Mouse (Mus musculus): ENCODE results near the gene Pard3. TPM values are rescaled to one million over a fixed set of nuclear protein-coding genes. Genes with fewer than 3 reads are reported as not detected.

The Pard3 gene
- polyA plus RNA-seq (2015; fragmentation: Nextera tagmentation; extraction: Ambion mirVana): 30.0 and 33.2 TPM in 2 replicates

- Histone ChIP-seq H3K9ac (ENCODE audit: low read length) (peak within 1 kb of the TSS; percentile 96), H3K4me2 (replicated peaks; ENCODE audit: low read depth) (peak within 1 kb of the TSS; percentile 80), H3K27ac (replicated peaks) (peak within 1 kb of the TSS; percentile 98), H3K4me3 (ENCODE audit: low read depth, low read length) (peak within 1 kb of the TSS; percentile 96), H3K9me3 (ENCODE audit: control insufficient read depth, low read length) (no peaks in the 10 kb centered on the region), H3K27me3 (ENCODE audit: control insufficient read depth, insufficient read depth, low read length) (no peaks in the 10 kb centered on the region), H3K36me3 (ENCODE audit: control insufficient read depth, insufficient read depth, low read length) (no peaks in the 10 kb centered on the region), H3K4me1 (replicated peaks; ENCODE audit: control insufficient read depth, insufficient read depth) (peaks cover 4% of the 10 kb centered on the region; the same call in 1 of the 2 replicates)
- DNase-seq (ENCODE audit: low spot score) (peak; percentile 86), ATAC-seq (ENCODE audit: low FRiP score, low TSS enrichment) (peak; percentile 96)
- WGBS: under 1% methylated on average over 79 of the region's 98 CpGs
- TF ChIP-seq CTCF (IDR thresholded peaks at IDR 0.05; ENCODE audit: low read depth) (peak; percentile 61), EP300 (optimal IDR thresholded peaks at IDR 0.05) (no peak)
Observed at GRCm38 (mm10) chr8:127063551-127064360, at the start of gene Pard3. TSS of gene Pard3 (plus strand) at chr8:127063893.

- no peak overlapping the region for H3K9ac ChIP-seq (ENCODE audit: low read length)
- H3K36me3 ChIP-seq (ENCODE audit: control insufficient read depth, insufficient read depth, low read length): no peaks in the 10 kb centered on the region
- H3K27ac ChIP-seq (replicated peaks): no peak overlapping the region
- no peaks in the 10 kb centered on the region for H3K27me3 ChIP-seq (ENCODE audit: control insufficient read depth, insufficient read depth, low read length)
- no peak overlapping the region for H3K4me2 ChIP-seq (replicated peaks; ENCODE audit: low read depth)
- no peak for DNase-seq (ENCODE audit: low spot score)
- H3K4me1 ChIP-seq (replicated peaks; ENCODE audit: control insufficient read depth, insufficient read depth): no peaks in the 10 kb centered on the region
- 87% methylated on average over 1 of the region's 1 CpGs for WGBS
- 0 out of 2 replicates have a peak, but pooled peaks cover 2% of the 10 kb centered on the region for H3K9me3 ChIP-seq (ENCODE audit: control insufficient read depth, low read length)
- TF ChIP-seq CTCF (IDR thresholded peaks at IDR 0.05; ENCODE audit: low read depth) (no peak), EP300 (optimal IDR thresholded peaks at IDR 0.05) (no peak)
- H3K4me3 ChIP-seq (ENCODE audit: low read depth, low read length): no peak overlapping the region
- no peak for ATAC-seq (ENCODE audit: low FRiP score, low TSS enrichment)
Observed at GRCm38 (mm10) chr8:127021830-127022229, 41.9 kb upstream of the Pard3 start.

- H3K4me1 ChIP-seq (replicated peaks; ENCODE audit: control insufficient read depth, insufficient read depth): no peaks in the 10 kb centered on the region
- DNase-seq (ENCODE audit: low spot score): peak; percentile 21
- no peak overlapping the region for H3K9ac ChIP-seq (ENCODE audit: low read length)
- no peaks in the 10 kb centered on the region for H3K36me3 ChIP-seq (ENCODE audit: control insufficient read depth, insufficient read depth, low read length)
- peak overlapping the region; percentile 32 for H3K4me2 ChIP-seq (replicated peaks; ENCODE audit: low read depth)
- H3K27me3 ChIP-seq (ENCODE audit: control insufficient read depth, insufficient read depth, low read length): no peaks in the 10 kb centered on the region
- peak; percentile 56; the same call in 1 of the 2 replicates for ATAC-seq (ENCODE audit: low FRiP score, low TSS enrichment)
- peak; percentile 96 for TF ChIP-seq EP300 (optimal IDR thresholded peaks at IDR 0.05)
- no peak for TF ChIP-seq CTCF (IDR thresholded peaks at IDR 0.05; ENCODE audit: low read depth)
- 34% methylated on average over 11 of the region's 11 CpGs for WGBS
- H3K4me3 ChIP-seq (ENCODE audit: low read depth, low read length): no peak overlapping the region
- no peaks in the 10 kb centered on the region for H3K9me3 ChIP-seq (ENCODE audit: control insufficient read depth, low read length)
- peak overlapping the region; percentile 83 for H3K27ac ChIP-seq (replicated peaks)
Observed at GRCm38 (mm10) chr8:127025256-127025717, 38.4 kb upstream of the Pard3 start.

- H3K27me3 ChIP-seq (ENCODE audit: control insufficient read depth, insufficient read depth, low read length): no peaks in the 10 kb centered on the region
- ATAC-seq (ENCODE audit: low FRiP score, low TSS enrichment) (0 out of 2 replicates have a peak, but pooled peaks have one; percentile 26), DNase-seq (ENCODE audit: low spot score) (peak; percentile 16)
- H3K4me2 ChIP-seq (replicated peaks; ENCODE audit: low read depth): peak overlapping the region; percentile 32
- H3K4me3 ChIP-seq (ENCODE audit: low read depth, low read length): no peak overlapping the region
- H3K36me3 ChIP-seq (ENCODE audit: control insufficient read depth, insufficient read depth, low read length): no peaks in the 10 kb centered on the region
- no peak overlapping the region for H3K9ac ChIP-seq (ENCODE audit: low read length)
- no peaks in the 10 kb centered on the region for H3K9me3 ChIP-seq (ENCODE audit: control insufficient read depth, low read length)
- WGBS: 45% methylated on average over 11 of the region's 11 CpGs
- TF ChIP-seq EP300 (optimal IDR thresholded peaks at IDR 0.05) (no peak), CTCF (IDR thresholded peaks at IDR 0.05; ENCODE audit: low read depth) (no peak)
- H3K4me1 ChIP-seq (replicated peaks; ENCODE audit: control insufficient read depth, insufficient read depth): no peaks in the 10 kb centered on the region
- H3K27ac ChIP-seq (replicated peaks): peak overlapping the region; percentile 83
Observed at GRCm38 (mm10) chr8:127025775-127026174, 37.9 kb upstream of the Pard3 start.

- Histone ChIP-seq H3K27me3 (ENCODE audit: control insufficient read depth, insufficient read depth, low read length) (no peaks in the 10 kb centered on the region), H3K36me3 (ENCODE audit: control insufficient read depth, insufficient read depth, low read length) (no peaks in the 10 kb centered on the region), H3K4me3 (ENCODE audit: low read depth, low read length) (no peak overlapping the region), H3K4me2 (replicated peaks; ENCODE audit: low read depth) (no peak overlapping the region), H3K4me1 (replicated peaks; ENCODE audit: control insufficient read depth, insufficient read depth) (no peaks in the 10 kb centered on the region), H3K9ac (ENCODE audit: low read length) (no peak overlapping the region), H3K9me3 (ENCODE audit: control insufficient read depth, low read length) (no peaks in the 10 kb centered on the region), H3K27ac (replicated peaks) (no peak overlapping the region)
- DNase-seq (ENCODE audit: low spot score) (no peak), ATAC-seq (ENCODE audit: low FRiP score, low TSS enrichment) (no peak)
- WGBS: 87% methylated on average over 5 of the region's 5 CpGs
- no peak for TF ChIP-seq EP300 (optimal IDR thresholded peaks at IDR 0.05)
- no peak for TF ChIP-seq CTCF (IDR thresholded peaks at IDR 0.05; ENCODE audit: low read depth)
Observed at GRCm38 (mm10) chr8:127031476-127031875, 32.2 kb upstream of the Pard3 start.

GRCm38 (mm10) chr8:127038928-127039327 is 24.8 kb upstream of the Pard3 start:
- no peak overlapping the region for H3K4me3 ChIP-seq (ENCODE audit: low read depth, low read length)
- no peak overlapping the region for H3K9ac ChIP-seq (ENCODE audit: low read length)
- H3K4me1 ChIP-seq (replicated peaks; ENCODE audit: control insufficient read depth, insufficient read depth): no peaks in the 10 kb centered on the region
- WGBS: 52% methylated on average over 4 of the region's 4 CpGs
- no peaks in the 10 kb centered on the region for H3K36me3 ChIP-seq (ENCODE audit: control insufficient read depth, insufficient read depth, low read length)
- ATAC-seq (ENCODE audit: low FRiP score, low TSS enrichment): no peak
- no peak overlapping the region for H3K27ac ChIP-seq (replicated peaks)
- H3K4me2 ChIP-seq (replicated peaks; ENCODE audit: low read depth): no peak overlapping the region
- no peaks in the 10 kb centered on the region for H3K27me3 ChIP-seq (ENCODE audit: control insufficient read depth, insufficient read depth, low read length)
- no peak for DNase-seq (ENCODE audit: low spot score)
- TF ChIP-seq EP300 (optimal IDR thresholded peaks at IDR 0.05): no peak
- TF ChIP-seq CTCF (IDR thresholded peaks at IDR 0.05; ENCODE audit: low read depth): no peak
- no peaks in the 10 kb centered on the region for H3K9me3 ChIP-seq (ENCODE audit: control insufficient read depth, low read length)

Data from stomach, postnatal 0 days (tissue).